Mouse (Mus musculus) left cerebral cortex, adult 18-20 months (tissue): ENCODE measurements around the gene Gper1. TPM values are rescaled to one million over a fixed set of nuclear protein-coding genes. Genes with fewer than 3 reads are reported as not detected.

Experiments
- DNase-seq, 2 experiments: peaks; one replicate each; pipeline ENCODE4 v3.0.0; 2021 to 2022; ENCODE audit warnings: low spot score in 2 of 2, mixed read lengths in 1 of 2
- total RNA-seq, 2 experiments: library from RNA; stranded (reverse); gene quantifications; 2 replicates each; pipeline ENCODE4 v1.2.3; 2021

The Gper1 gene
- total RNA-seq, 2 experiments from 2014 or later, result 2.8 to 3.0 TPM

DNA sequence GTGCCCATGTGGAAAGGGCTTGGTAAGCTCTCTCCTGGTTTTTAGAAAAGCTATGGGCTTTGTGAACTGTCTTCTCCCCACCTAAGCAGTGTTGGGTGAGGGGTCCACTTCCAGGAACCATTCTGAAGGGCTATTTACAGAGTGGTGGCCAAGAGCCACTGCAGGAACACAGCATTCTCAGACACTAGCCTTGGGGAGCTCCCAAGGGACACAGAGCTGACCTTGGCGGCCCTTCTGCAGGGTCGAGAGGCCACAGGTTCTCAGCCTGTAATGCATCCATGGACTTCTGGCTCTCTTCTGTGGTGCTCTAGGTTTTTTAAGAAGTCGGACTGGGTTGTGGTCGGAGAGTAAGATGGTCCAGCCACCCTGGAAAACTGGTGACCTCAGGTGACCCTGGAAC, 12.9 kb upstream of the Gper1 start:
- no peak for DNase-seq

DNA sequence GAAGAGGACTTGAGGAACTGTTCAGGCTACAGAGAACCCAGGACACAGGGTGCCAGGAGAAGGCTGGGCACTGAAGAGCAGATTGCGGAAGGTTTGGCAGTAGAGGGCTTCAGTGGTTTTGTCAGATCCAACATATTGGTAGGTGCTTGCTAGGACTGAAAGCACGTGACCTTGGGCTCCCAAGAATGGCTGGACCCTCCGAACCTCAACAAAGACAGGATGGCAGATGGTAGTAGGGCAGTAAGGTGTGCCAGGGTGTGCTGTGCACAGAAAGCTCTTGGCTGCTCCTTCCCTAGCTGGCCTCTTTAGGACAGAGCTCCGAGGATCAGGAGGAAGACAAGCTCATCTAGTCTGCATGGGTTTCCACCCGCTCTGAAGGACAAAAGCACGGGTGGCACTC, 11.8 kb upstream of the Gper1 start:
- no peak for DNase-seq

DNA sequence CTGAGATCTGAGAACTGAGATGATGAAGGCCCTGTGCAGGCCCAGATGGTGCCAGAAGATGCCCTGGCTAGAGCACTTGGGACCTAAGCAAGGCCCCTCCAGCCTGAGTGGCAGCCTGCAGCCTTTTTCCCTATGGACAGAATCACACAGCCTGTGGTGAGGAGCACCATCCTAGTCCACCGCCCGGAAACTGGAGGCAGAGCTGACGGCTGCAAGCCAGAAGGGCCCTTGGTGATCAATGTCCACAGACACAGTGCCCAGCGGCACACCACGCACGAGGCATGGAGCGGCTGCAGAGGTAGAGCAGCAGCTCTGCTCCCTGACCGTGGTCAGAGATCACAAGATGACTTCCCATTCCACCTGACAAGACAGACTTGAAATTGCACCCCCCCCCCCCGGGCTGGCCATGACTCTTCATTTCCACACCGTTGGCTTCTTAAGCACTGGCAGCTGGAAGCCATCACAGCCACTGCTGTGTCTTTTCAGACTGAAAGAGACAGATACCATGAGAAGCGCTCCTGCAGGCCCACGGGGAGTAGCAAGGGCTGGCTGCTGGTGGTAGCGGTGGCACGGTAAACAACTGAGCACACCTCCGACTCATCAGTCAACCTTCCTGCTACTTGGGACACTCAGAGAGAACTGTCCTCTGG, 11.2 kb upstream of the Gper1 start:
- no peak for DNase-seq

DNA sequence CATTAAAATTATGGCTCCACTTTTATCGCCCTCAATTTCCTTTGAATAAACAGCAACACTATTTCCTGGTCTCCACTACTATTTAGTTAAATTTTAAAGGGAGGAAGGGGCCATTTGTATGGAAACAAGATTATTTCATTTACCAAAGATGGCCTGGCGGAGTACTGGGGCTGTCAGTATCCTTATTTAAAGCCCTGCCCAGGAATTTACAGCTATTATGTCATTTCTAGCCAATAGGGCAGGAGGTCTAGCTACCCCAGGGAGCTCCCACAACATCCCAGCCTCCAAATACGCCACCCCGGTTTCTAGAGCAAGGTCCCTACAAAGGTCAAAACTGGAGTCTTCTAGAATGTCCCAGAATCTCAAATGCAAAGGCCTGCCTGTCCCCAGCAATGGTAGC, 9.4 kb upstream of the Gper1 start:
- DNase-seq, result no peak

DNA sequence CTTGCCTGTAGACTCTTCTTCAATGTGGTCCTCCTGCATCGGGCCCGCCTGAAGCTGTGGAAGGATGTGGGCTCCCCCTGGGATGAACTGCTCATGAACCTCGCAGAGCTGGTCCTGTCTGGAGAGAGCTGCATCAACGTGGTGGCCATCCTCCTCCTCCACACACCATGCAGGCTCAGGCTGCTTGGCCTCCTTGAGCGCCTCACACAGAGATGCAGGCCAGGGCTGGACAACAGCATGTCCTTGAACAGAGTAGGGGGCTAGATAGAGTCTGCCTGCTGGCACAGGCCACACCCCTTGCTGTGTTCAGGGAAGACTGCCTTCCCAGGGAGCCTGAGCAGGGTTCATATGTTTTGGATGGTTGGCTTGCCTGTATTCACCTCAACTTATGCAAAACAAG, 8.0 kb upstream of the Gper1 start:
- DNase-seq, result no peak

DNA sequence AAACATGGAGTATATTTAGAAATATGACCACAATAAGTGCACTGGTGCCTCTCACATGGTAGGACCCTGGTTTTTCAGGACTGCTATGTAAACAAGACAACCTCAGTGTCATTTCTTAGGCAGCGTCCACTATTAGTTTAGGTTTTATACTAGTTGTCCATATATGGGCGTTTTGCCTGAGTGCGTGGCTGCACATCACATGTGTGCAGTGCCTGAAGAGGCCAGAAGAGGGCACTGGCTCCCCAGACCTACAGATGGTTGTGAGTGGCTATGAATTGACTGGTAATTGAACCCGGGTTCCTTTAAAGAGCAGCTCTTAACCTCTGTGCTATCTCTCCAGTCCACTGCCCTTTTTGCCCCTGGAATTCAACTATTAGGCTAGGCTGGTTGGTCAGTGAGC, 6.0 kb upstream of the Gper1 start:
- DNase-seq, result no peak

DNA sequence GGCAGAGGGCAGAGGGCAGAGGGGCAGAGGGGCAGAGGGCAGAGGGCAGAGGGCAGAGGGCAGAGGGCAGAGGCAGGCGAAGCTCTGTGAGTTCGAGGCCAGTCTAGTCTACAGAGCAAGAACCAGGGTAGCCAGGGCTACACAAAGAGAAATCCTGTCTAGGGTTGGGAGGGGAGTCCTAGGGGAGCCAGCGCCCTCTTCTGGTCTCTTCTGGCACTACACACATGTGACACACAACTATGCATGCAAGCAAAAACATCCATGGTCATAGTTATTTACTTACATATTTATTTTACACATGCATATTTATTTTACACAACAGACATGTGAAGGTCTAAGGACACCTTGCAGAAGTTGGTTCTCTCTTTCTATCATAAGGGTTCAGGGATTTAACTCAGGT, 5.5 kb upstream of the Gper1 start:
- no peak for DNase-seq

DNA sequence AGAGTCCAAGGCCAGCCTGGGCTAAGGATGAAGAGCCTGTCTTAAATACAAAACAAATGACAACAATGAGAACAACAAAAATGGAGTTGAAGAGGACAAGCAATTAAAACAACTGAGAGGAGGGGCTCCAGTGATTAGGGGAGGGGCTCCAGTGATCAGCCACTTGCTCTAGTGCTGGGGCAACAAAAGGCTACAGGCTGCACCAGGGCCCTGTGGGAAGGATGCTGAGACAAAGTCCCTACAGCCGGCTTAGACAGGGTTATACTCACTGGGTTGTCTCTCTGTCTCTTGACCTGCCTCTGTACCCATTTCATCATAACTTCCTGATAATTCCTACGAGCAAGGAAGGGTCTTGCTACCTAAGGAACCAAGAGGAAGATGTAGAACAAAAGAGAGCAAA, 4.8 kb upstream of the Gper1 start:
- no peak for DNase-seq

DNA sequence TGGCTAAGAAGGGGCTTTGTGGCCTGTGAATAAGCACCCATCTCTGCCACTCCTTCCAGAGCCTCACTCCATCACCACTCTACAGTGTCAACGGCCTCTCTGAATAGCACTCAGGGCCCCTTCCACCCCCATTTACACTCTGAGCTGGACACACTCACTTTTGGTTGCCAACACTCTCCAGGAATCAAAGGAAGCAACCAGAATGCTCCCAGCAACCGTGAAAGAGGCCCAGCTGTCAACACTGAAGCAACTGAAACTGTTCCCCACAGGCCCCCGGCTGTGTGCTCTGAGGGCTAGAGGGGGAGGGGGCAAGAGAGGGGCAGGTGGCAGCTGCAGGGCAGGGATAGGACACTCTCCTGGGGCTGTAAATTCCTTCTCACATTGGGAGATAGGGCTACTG, 4.3 kb upstream of the Gper1 start:
- no peak for DNase-seq

DNA sequence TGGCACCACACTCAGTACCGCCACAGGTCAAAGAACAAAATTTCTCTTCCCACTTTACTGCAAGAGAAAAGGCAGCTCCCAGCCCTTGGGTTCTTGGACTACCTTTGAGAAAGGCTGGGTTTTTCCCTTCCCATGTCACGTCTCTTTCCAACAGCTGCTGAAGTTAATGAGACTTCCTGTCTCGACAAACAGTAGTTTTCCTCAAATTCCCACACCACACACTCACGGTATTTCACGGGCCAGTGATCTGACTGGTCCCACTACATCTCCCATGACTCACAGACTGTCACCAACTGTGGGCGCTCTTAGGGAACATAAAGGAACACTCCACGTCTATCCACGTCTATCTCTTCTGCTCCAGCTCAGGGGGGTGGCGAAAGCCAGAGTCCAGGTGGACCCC, 2.2 kb downstream of the Gper1 start:
- DNase-seq, result no peak

DNA sequence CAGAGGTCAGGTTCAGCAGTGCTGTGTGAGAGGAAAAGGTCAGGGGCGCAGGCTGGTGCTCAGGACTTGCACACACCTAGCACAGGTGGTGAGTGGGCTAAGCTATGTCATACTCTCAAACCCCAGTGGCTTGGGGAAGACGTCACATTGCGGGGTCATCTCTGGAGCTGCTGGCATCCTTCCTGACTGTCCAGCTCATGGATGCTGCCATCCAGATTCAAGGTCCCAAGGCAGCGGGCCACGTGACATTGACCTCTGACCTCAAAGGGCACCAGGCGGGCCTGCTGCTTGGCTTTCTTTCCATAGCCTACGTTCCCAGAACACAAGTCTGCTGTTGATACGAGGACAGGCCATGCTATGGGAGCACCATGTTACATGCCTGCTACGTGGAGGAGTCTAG, 4.0 kb downstream of the Gper1 start:
- DNase-seq, result no peak

DNA sequence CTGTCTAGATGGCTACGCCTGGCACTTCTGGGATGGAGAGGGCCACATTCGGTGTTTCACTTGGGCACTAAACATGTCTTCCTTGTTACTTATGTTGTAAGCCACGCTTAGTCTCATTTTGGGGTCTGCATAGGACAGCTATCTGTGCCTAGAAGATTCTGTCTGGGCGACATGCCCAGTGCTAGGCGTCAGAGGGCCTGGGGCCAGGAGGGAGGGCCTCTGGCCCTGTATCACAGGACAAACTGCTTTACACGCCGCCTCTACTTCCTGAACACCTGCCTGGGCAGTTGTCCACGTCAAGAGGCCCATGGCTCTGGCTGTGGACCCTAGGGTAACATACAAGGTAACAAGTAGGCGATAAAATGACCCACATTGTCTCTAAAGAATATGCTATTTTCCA, 5.0 kb downstream of the Gper1 start:
- DNase-seq, result no peak

DNA sequence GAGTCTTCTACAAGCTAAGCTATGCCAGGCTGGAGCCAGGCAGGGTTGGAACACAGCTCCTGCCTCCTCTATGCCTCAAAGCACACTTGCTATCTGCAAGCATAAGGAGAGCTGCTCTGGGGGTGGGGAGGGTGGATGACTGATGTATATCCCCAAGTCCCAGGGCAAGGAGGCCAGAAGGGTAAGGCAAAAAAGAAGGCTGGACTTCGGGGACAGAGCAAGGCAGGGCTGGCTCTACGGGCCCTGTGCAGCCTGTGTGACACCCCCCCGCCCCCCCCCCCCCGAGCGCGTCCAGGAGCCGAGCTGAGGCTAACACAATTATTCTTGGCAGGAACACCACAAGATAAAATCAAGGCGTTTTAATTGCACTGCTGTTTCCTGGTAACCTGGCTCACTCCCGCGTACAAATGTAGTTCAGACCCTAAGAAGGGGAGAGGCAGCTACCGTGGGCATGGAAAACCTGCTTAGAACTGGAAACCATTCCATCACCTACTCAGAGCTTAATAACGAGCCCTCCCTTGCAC, 6.9 kb downstream of the Gper1 start:
- peak in 1 of 2 experiments; percentile 47 for DNase-seq

DNA sequence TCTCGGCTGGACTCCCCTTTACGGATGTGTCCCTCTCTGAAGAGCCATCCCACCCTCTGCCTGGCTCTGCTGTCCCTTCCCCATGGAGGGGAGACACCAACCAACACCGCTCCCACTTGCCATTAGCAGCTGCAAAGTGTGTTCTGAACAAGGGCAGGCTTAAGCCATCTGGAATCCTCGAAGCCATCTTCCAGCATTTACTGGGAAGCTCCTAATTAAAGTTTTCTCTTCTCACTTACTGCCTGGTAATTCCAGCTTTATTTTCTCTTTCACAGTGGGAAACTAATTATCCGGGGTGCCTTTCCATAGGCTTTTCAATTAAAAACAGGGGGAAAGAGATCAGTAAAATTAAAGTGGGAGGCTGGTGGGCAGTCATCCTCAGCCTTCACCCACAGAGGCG, 9.4 kb downstream of the Gper1 start:
- DNase-seq, result no peak

DNA sequence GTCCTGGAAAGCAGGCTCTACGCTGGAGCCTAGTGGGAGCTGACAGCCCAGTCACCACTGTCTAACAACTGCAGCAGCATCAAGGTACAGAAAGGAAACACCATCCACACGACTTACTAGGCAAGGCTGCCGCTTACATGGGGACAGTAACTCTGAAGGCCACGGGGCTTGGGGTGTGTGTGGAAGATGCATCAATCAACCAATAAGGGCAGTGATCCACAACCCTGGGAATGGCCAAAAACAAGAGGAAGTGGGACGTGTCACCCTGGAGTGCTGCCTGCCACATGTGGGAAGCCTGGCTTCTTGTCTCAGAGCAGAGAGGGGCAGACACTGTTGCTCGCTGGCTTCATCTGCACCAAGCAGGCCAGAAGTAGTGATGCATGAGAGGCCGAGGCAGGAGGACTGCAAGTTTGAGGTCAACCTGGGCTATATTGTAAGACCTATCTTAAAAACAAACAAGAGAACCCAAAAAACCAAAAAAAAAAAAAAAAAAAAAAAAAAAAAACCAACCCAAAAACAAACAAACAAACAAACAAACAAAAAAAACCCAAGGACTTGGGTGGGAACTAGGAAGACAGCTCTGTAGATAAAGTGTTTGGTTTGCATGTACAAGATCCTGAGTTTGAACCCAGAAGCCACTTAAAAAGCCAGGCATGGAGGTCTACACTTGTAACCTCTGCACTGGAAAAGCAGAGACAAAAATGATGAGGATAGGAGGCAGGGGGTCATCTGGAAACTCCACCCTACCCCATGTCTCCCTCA, 10.0 kb downstream of the Gper1 start:
- no peak for DNase-seq

DNA sequence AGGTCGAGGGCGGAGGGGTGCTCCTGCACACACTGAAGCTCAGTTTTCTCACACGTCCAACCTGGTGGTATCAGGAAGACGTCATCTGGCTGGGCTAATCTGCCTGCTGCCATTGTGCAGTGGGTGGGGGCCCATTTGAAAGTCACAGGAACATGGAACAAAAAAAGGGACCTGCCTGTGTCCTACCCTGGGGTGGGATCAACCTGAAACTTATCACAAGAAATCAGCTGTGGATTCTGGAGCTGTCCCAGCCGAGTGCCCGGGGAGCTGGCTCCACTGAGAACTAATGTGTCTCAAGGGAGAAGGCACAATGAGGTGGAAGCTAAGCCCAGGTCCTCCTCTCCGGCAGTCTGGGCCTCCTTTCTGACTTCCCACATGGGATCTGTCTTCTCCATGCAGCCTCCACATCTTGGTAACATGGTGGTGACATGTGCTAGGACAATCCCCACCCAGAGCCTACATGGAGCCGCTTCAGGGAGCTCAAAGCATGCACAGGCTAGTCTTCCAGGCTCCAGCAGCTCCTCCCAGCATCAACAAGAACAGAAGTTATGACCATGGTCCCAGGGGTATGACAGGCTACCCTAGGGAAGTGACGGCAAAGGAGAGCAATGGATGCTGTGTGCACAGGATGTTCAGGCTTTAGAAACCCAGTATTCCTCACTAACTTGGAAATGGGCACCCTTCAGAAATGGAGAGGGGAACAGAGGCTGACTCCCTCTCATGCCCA, 11.1 kb downstream of the Gper1 start:
- no peak for DNase-seq

DNA sequence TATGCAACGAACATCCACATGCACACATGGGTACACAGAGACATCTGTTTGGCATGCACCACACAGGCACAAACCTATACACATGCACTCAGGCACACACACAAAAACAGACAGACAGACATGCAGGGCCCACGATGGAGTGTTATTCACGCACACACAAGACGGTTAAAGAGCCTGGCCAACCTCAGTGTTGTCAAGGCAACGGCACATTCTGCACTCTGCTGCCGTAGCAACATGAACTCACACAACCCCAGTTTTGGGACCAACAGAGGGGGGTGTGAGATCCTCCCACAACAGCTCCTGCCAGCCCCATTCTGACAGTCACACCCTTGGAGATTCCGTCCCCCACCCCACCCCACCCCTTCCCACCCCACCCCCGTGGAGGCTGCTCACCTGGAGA, 12.0 kb downstream of the Gper1 start:
- peak; percentile 64 to 83 for DNase-seq

DNA sequence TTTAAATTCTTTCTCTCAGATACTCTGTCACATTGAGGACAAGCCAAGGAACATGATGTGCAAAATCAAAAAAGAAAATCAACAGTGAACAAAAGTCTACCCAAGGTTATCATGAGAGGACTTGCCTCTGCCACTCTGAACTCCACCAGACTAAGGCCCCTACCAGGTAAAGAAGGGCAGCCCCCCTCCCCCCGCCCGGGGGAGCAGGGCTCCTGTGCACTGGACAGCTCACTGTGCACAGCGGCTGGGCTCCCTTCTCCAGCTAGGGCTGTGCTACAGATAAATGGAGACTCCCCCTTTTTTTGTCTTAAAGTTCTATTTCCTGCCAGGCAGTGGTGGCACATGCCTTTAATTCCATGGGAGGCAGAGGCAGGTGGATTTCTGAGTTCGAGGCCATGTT, 14.8 kb downstream of the Gper1 start:
- DNase-seq, result no peak

DNA sequence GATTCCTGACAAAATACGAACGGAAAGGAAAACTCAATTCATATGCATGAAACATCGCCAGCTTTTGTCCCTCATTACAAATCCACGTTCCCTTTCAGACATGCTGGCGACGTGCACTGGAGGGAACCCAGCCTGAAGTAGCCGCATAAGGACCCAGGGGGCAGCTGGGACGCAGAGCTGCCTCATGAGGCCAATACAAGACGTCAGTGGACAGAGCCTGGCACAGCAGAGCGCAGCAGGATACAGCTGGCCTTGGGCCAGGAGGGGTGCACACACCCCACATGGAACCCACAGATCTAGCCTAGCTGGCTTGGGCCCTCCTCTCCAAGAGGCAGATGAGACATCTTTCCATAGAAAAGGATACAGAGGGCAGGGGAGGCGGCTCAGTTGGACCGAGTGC, 15.5 kb downstream of the Gper1 start:
- DNase-seq, result no peak

DNA sequence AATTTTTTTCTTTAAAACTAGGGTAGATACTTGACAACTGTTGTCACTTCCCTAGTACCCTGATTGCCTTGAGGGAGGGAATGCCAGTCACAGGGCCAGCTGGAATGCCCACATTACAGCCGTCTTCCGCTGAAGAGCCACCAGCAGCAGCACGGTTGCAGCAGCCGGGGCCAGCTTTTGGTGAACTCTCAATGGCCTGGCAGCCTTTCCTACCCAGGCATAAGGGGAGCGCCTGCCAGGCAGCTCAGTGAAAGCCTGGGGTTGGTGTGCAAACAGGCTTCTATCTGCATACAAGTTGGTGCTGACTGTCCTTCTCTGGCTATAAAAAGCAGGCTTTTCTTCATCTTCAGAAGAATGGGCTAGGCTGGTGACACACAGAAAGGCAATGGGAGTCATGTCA, 17.5 kb downstream of the Gper1 start:
- DNase-seq, result no peak

DNA sequence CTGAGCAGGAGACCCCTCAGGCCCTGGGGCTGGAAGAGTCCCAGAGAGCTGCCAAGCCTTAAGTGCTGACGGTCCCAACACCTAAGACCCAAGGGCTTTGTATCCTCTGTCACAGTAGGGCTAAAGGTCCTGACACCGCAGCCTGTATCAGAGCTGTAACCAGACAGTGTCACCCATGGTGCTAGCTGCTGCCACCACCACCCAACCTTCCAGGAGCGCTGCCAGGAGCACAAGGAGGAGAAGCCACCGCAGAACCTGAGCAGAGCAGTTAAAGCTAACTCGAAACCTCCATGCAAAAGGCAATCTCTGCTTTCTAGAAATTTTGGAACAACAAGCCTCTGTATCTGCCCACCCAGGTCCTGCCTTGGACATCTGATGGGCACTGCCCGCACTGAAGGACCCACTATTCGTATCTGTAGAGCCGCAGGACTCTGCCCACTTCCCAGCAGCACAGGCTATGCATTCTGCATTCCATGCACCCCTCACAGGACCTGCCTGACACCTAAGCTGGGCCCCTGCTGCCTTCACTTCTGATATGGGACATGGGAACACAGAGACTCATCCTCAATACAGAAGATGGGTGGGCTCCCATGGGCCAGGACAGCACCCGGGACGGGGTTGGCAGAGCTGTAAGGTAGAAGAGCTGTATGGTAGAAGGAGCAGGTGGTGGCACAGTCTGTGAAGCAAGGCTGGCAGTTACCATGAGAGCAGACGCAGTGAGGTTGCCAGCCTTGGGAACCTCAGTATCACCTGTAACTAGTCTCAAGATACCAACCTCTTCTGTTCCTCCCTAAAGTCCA, 18.2 kb downstream of the Gper1 start:
- no peak for DNase-seq

DNA sequence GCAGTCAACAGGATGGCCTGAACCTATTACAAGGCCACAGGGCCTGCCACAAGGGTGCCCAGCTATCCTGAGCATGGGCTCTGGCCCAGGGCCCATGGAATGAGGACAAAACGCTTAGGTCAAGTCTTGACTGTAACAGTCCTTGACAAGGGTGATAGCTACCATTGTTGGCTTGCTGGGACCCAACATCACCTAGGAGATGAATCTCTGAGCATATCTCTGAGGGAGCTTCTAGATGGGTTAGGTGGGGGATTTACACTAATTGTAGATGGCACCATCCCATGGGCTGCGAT, 18.7 kb downstream of the Gper1 start:
- DNase-seq, result no peak
